Comparison of ENCODE assay signal across 21 mouse cellular contexts in genomic region chr6:126601843-126602326, GRCm38 (mm10). TPM values are rescaled to one million over a fixed set of nuclear protein-coding genes. Genes with fewer than 3 reads are reported as not detected.
A peak's percentile ranks its signal among the peaks of the same experiment; 100 is the strongest.
DNase-seq lines count a peak whose midpoint lies in the region; ATAC-seq and TF ChIP-seq lines count a peak whose summit lies in the region.
"Had no signal": no experiment of that assay in that cellular context is flagged by ENCODE, and none has a peak within 500 bp of the region (broad histone marks: within the 10 kb centered on the region; RNA-seq: fewer than 3 reads in every experiment).

No protein-coding gene starts in this region.

- peak; percentile 87; the same call in 1 of the 2 replicates for ATAC-seq in forebrain, embryonic 14.5 days
- ATAC-seq in forebrain, embryonic 12.5 days (ENCODE audit: low FRiP score), result no peak
- peak; percentile 48 for ATAC-seq in midbrain, embryonic 16.5 days
- no peak for ATAC-seq in liver, postnatal 0 days
- ATAC-seq: intestine, embryonic 15.5 days had no signal

- no peak for TF ChIP-seq CTCF in liver, postnatal 0 days (IDR thresholded peaks at IDR 0.05; ENCODE audit: low read depth)

- H3K4me3 ChIP-seq in forebrain, embryonic 14.5 days (ENCODE audit: low read depth, low read length), result no peak overlapping the region
- H3K4me3 ChIP-seq in forebrain, embryonic 12.5 days (replicated peaks), result no peak overlapping the region
- H3K4me3 ChIP-seq in midbrain, embryonic 16.5 days (ENCODE audit: low read depth, low read length), result no peak overlapping the region
- H3K4me3 ChIP-seq in liver, postnatal 0 days (ENCODE audit: low read depth, low read length), result no peak overlapping the region
- H3K4me3 ChIP-seq: intestine, embryonic 15.5 days; limb, embryonic 13.5 days; myocyte had no signal

- H3K9ac ChIP-seq in forebrain, embryonic 14.5 days (ENCODE audit: low read length), result no peak overlapping the region
- H3K9ac ChIP-seq in forebrain, embryonic 12.5 days, result no peak overlapping the region
- no peak overlapping the region for H3K9ac ChIP-seq in midbrain, embryonic 16.5 days (ENCODE audit: low read depth, low read length)
- no peak overlapping the region for H3K9ac ChIP-seq in liver, postnatal 0 days (replicated peaks)
- H3K9ac ChIP-seq: intestine, embryonic 15.5 days; limb, embryonic 13.5 days had no signal

- WGBS in forebrain, embryonic 14.5 days, result 77% methylated on average over 13 of the region's 13 CpGs
- 89% methylated on average over 13 of the region's 13 CpGs for WGBS in forebrain, embryonic 12.5 days
- 70% methylated on average over 13 of the region's 13 CpGs for WGBS in midbrain, embryonic 16.5 days
- 75% methylated on average over 13 of the region's 13 CpGs for WGBS in liver, postnatal 0 days (ENCODE audit: insufficient replicate concordance)

- H3K4me1 ChIP-seq in forebrain, embryonic 14.5 days (ENCODE audit: control insufficient read depth, insufficient read depth, low read length), result no peaks in the 10 kb centered on the region
- H3K4me1 ChIP-seq in forebrain, embryonic 12.5 days, result no peaks in the 10 kb centered on the region
- H3K4me1 ChIP-seq in midbrain, embryonic 16.5 days (ENCODE audit: control insufficient read depth, insufficient read depth, low read length), result no peaks in the 10 kb centered on the region
- no peaks in the 10 kb centered on the region for H3K4me1 ChIP-seq in liver, postnatal 0 days (ENCODE audit: insufficient read depth)
- H3K4me1 ChIP-seq: intestine, embryonic 15.5 days; limb, embryonic 13.5 days had no signal

- no peaks in the 10 kb centered on the region for H3K9me3 ChIP-seq in forebrain, embryonic 14.5 days (replicated peaks; ENCODE audit: control insufficient read depth, low read length)
- 0 out of 2 replicates have a peak, but pooled peaks cover under 1% of the 10 kb centered on the region for H3K9me3 ChIP-seq in forebrain, embryonic 12.5 days
- no peaks in the 10 kb centered on the region for H3K9me3 ChIP-seq in midbrain, embryonic 16.5 days (replicated peaks; ENCODE audit: control insufficient read depth, low read length, poor library complexity, severe bottlenecking)
- H3K9me3 ChIP-seq in liver, postnatal 0 days (ENCODE audit: low read length), result no peaks in the 10 kb centered on the region
- H3K9me3 ChIP-seq: intestine, embryonic 15.5 days had no signal

- H3K27ac ChIP-seq in forebrain, embryonic 14.5 days (ENCODE audit: low read depth, low read length), result peak overlapping the region; percentile 81
- no peak overlapping the region for H3K27ac ChIP-seq in forebrain, embryonic 12.5 days
- H3K27ac ChIP-seq in midbrain, embryonic 16.5 days (ENCODE audit: low read length), result peak overlapping the region; percentile 29; the same call in 1 of the 2 replicates
- no peak overlapping the region for H3K27ac ChIP-seq in liver, postnatal 0 days (ENCODE audit: low read depth)
- H3K27ac ChIP-seq: intestine, embryonic 15.5 days; kidney, postnatal 0 days; limb, embryonic 13.5 days; macrophage had no signal

- no peak overlapping the region for H3K4me2 ChIP-seq in forebrain, embryonic 14.5 days (ENCODE audit: low read length)
- no peak overlapping the region for H3K4me2 ChIP-seq in forebrain, embryonic 12.5 days
- no peak overlapping the region for H3K4me2 ChIP-seq in midbrain, embryonic 16.5 days (ENCODE audit: low read length)
- no peak overlapping the region for H3K4me2 ChIP-seq in liver, postnatal 0 days (ENCODE audit: low read depth, low read length)
- H3K4me2 ChIP-seq: intestine, embryonic 15.5 days; limb, embryonic 13.5 days had no signal

- no peaks in the 10 kb centered on the region for H3K27me3 ChIP-seq in forebrain, embryonic 14.5 days (replicated peaks; ENCODE audit: control insufficient read depth, insufficient read depth, low read length)
- H3K27me3 ChIP-seq in forebrain, embryonic 12.5 days, result no peaks in the 10 kb centered on the region
- no peaks in the 10 kb centered on the region for H3K27me3 ChIP-seq in midbrain, embryonic 16.5 days (ENCODE audit: control insufficient read depth, insufficient read depth, low read depth, low read length)
- H3K27me3 ChIP-seq in liver, postnatal 0 days (ENCODE audit: insufficient read depth, low read length), result no peaks in the 10 kb centered on the region
- H3K27me3 ChIP-seq: intestine, embryonic 15.5 days; limb, embryonic 13.5 days had no signal

- intact Hi-C loops in left cerebral cortex, postnatal 4 days (cut with DNase I), result no loop called here

- no peak for TF ChIP-seq EP300 in liver, postnatal 0 days (IDR thresholded peaks at IDR 0.05; ENCODE audit: low read depth)

- DNase-seq in forebrain, embryonic 14.5 days (ENCODE audit: low spot score), result peak; percentile 84
- peak; percentile 18 for DNase-seq in left cerebral cortex, postnatal 4 days
- no peak for DNase-seq in left cerebral cortex, adult 11 months (ENCODE audit: low spot score)
- DNase-seq in cerebellum, postnatal 10 days, result peak; percentile 70 to 72
- no peak for DNase-seq in liver, postnatal 0 days
- no peak for DNase-seq in gastrocnemius, adult 8-10 months (ENCODE audit: low spot score in 2 of 2)
- DNase-seq: adrenal gland, postnatal 25 days; heart, adult 18-20 months; lung, adult 18-20 months; right cerebral cortex, postnatal 4 days; thymus, adult 2 months had no signal

- no peaks in the 10 kb centered on the region for H3K36me3 ChIP-seq in forebrain, embryonic 14.5 days (ENCODE audit: control insufficient read depth, insufficient read depth, low read length)
- no peaks in the 10 kb centered on the region for H3K36me3 ChIP-seq in forebrain, embryonic 12.5 days (replicated peaks)
- H3K36me3 ChIP-seq in midbrain, embryonic 16.5 days (ENCODE audit: control insufficient read depth, insufficient read depth, low read length), result no peaks in the 10 kb centered on the region
- H3K36me3 ChIP-seq in liver, postnatal 0 days (replicated peaks; ENCODE audit: insufficient read depth, low read length), result no peaks in the 10 kb centered on the region
- H3K36me3 ChIP-seq: G1E; intestine, embryonic 15.5 days; limb, embryonic 13.5 days had no signal

RNA-seq across cellular contexts. Expression of gene Kcna1, which starts 44.3 kb away (rescaled TPM):
- polyA plus RNA-seq in forebrain, embryonic 14.5 days (2014; fragmentation: Nextera tagmentation; extraction: Ambion mirVana), result 2.5 and 2.8 TPM in 2 replicates
- 0.74 and 1.5 TPM in 2 replicates for polyA plus RNA-seq in forebrain, embryonic 12.5 days (2016; fragmentation: Nextera tagmentation; extraction: Ambion mirVana)
- 10 to 100 TPM in 1 of 2 experiments, 1 to 10 TPM in 1; 7.8 to 10.1 TPM for total RNA-seq in left cerebral cortex, postnatal 4 days (2021)
- 1.2 and 1.4 TPM in 2 replicates for polyA plus RNA-seq in midbrain, embryonic 16.5 days (2015; fragmentation: Nextera tagmentation; extraction: Ambion mirVana)
- not detected in 2 replicates for polyA plus RNA-seq in liver, postnatal 0 days (2015; fragmentation: Nextera tagmentation; extraction: Ambion mirVana)
- total RNA-seq in gastrocnemius, adult 8-10 months (2022), result 1 to 10 TPM in 2 of 4 experiments, under 1 TPM in 2; 0.58 to 2.1 (median 1.0) TPM
- total RNA-seq: common myeloid progenitor, adult 5-6 weeks had no signal
- polyA plus RNA-seq: C2C12, G1E, macrophage, myocyte had no signal

Comparison
In these comparisons a context has a peak if more than half of its experiments do, and no peak if none do; other contexts are left out.
1. ATAC-seq: peak in forebrain, embryonic 14.5 days (single experiment) and midbrain, embryonic 16.5 days (single experiment); none in forebrain, embryonic 12.5 days (single experiment) and liver, postnatal 0 days (single experiment).
2. DNase-seq: peak in forebrain, embryonic 14.5 days (single experiment), left cerebral cortex, postnatal 4 days (single experiment) and cerebellum, postnatal 10 days (2 of 2); none in left cerebral cortex, adult 11 months (single experiment), liver, postnatal 0 days (single experiment) and gastrocnemius, adult 8-10 months (0 of 2).
3. H3K27ac ChIP-seq: peak in forebrain, embryonic 14.5 days (single experiment) and midbrain, embryonic 16.5 days (single experiment); none in forebrain, embryonic 12.5 days (single experiment) and liver, postnatal 0 days (single experiment).